In the genomic region with DNA sequence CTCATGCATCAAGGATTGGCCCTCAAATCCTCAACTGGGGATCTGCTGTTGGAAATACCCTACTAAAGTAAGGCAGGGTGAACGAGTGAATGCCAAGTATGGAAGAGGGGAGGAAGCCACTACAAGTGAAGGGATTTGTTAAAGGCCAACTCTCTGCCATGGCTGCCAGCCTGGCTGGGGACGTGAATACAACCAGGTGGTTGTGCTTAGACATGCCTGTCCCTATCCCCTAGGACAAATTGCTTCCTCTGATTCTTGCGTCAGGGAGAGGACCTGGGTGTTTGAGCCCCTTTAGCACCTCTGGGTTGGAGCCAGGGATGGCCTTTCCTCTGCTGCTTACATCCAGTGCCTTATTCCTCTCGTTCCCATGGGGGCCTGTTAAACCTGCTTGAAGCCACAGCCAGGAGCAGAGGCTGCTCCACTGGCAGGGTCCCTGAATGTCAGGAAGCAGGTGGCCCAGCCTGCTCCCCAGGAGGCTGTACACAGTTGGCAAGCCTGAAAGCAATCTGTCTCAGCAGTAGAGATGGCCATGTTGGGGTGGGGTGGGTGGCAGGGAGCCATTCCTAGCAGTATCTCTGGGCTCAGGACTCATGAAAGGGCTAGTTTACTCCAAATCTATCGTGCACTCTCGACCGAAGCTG, we compare ENCODE assay signal across 10 mouse cellular contexts. TPM values are rescaled to one million over a fixed set of nuclear protein-coding genes. Genes with fewer than 3 reads are reported as not detected.
A peak's percentile ranks its signal among the peaks of the same experiment; 100 is the strongest.
DNase-seq lines count a peak whose midpoint lies in the region; ATAC-seq lines count a peak whose summit lies in the region.
"Had no signal": no experiment of that assay in that cellular context is flagged by ENCODE, and none has a peak within 500 bp of the region (broad histone marks: within the 10 kb centered on the region; RNA-seq: fewer than 3 reads in every experiment).

No protein-coding gene starts in this region.

- no peak overlapping the region for H3K4me2 ChIP-seq in hindbrain, embryonic 16.5 days (ENCODE audit: low read length)
- no peak overlapping the region for H3K4me2 ChIP-seq in intestine, embryonic 15.5 days (replicated peaks)
- H3K4me2 ChIP-seq: limb, embryonic 13.5 days had no signal

- no peak overlapping the region for H3K9ac ChIP-seq in hindbrain, embryonic 16.5 days (ENCODE audit: low read depth, low read length)
- H3K9ac ChIP-seq in intestine, embryonic 15.5 days: no peak overlapping the region
- H3K9ac ChIP-seq: limb, embryonic 13.5 days had no signal

- peak; percentile 92 for DNase-seq in heart, adult 11 months
- DNase-seq in heart, adult 18-20 months: no peak
- DNase-seq in adipocyte (ENCODE audit: low spot score): peak; percentile 55
- DNase-seq in cerebellum, adult 9-10 months: peak; percentile 78
- no peak for DNase-seq in urinary bladder, adult 18-20 months (ENCODE audit: low spot score in 2 of 2)

- H3K9me3 ChIP-seq in hindbrain, embryonic 16.5 days (ENCODE audit: control insufficient read depth, low read length): peaks cover 2% of the 10 kb centered on the region; the same call in 1 of the 2 replicates
- no peaks in the 10 kb centered on the region for H3K9me3 ChIP-seq in intestine, embryonic 15.5 days
- H3K9me3 ChIP-seq: limb, embryonic 13.5 days had no signal

- H3K27ac ChIP-seq in hindbrain, embryonic 16.5 days (ENCODE audit: low read depth, low read length): 0 out of 2 replicates have a peak overlapping the region, but pooled peaks have one; percentile 5
- no peak overlapping the region for H3K27ac ChIP-seq in intestine, embryonic 15.5 days
- H3K27ac ChIP-seq: limb, embryonic 13.5 days had no signal

- H3K4me1 ChIP-seq in hindbrain, embryonic 16.5 days (ENCODE audit: control insufficient read depth, insufficient read depth, low read depth, low read length): peaks cover 29% of the 10 kb centered on the region
- peaks cover 23% of the 10 kb centered on the region; the same call in 1 of the 2 replicates for H3K4me1 ChIP-seq in intestine, embryonic 15.5 days (replicated peaks)

- no peaks in the 10 kb centered on the region for H3K36me3 ChIP-seq in hindbrain, embryonic 16.5 days (ENCODE audit: control insufficient read depth, insufficient read depth, low read length)
- H3K36me3 ChIP-seq in intestine, embryonic 15.5 days: no peaks in the 10 kb centered on the region
- H3K36me3 ChIP-seq: limb, embryonic 13.5 days had no signal

- no peak overlapping the region for H3K4me3 ChIP-seq in hindbrain, embryonic 16.5 days (ENCODE audit: low read length)
- no peak overlapping the region for H3K4me3 ChIP-seq in intestine, embryonic 15.5 days (replicated peaks)
- H3K4me3 ChIP-seq: limb, embryonic 13.5 days had no signal

- 52% methylated on average over 7 of the region's 7 CpGs for WGBS in hindbrain, embryonic 16.5 days
- WGBS in intestine, embryonic 15.5 days: 70% methylated on average over 7 of the region's 7 CpGs

- peak; percentile 14; the same call in 1 of the 2 replicates for ATAC-seq in hindbrain, embryonic 16.5 days
- no peak for ATAC-seq in activated CD4-positive, CD25-positive, alpha-beta regulatory T cell, adult 4 months
- no peak for ATAC-seq in intestine, embryonic 15.5 days

- H3K27me3 ChIP-seq in hindbrain, embryonic 16.5 days (replicated peaks; ENCODE audit: control insufficient read depth, insufficient read depth, low read length): no peaks in the 10 kb centered on the region
- no peaks in the 10 kb centered on the region for H3K27me3 ChIP-seq in intestine, embryonic 15.5 days (replicated peaks)

RNA-seq across cellular contexts. Expression of a gene that starts 6.3 kb away (rescaled TPM):
- total RNA-seq in heart, adult 18-20 months (2021): 10 to 100 TPM; 11.7 to 13.3 TPM
- polyA plus RNA-seq in hindbrain, embryonic 16.5 days (2015; fragmentation: Nextera tagmentation; extraction: Ambion mirVana): 15.7 and 24.2 TPM in 2 replicates
- polyA plus RNA-seq in activated CD4-positive, CD25-positive, alpha-beta regulatory T cell, adult 4 months (2017; shearing (Covaris generic)): under 1 TPM in 1 of 2 experiments, not detected in 1; 0.54 TPM
- polyA plus RNA-seq in intestine, embryonic 15.5 days (2015; fragmentation: Nextera tagmentation; extraction: Ambion mirVana): 21.4 and 23.0 TPM in 2 replicates
- total RNA-seq: megakaryocyte progenitor cell, adult 5-6 weeks had no signal

Comparison
In these comparisons a context has a peak if more than half of its experiments do, and no peak if none do; other contexts are left out.
1. DNase-seq: peak in heart, adult 11 months (single experiment), adipocyte (single experiment) and cerebellum, adult 9-10 months (single experiment); none in heart, adult 18-20 months (0 of 2) and urinary bladder, adult 18-20 months (0 of 2).
2. RNA of a gene that starts 6.3 kb away (polyA plus RNA-seq): 21.4 to 23.0 TPM in intestine, embryonic 15.5 days and 15.7 to 24.2 TPM in hindbrain, embryonic 16.5 days; 0.54 TPM in activated CD4-positive, CD25-positive, alpha-beta regulatory T cell, adult 4 months; every median in the first group is over 10 times any median in the second.